Mouse (Mus musculus) embryonic fibroblast, embryonic 13.5 days (primary cell): Measurements from ENCODE around the gene Prtg. TPM values are rescaled to one million over a fixed set of nuclear protein-coding genes. Genes with fewer than 3 reads are reported as not detected.

ENCODE experiments used
- H3K27ac ChIP-seq: 2 replicates; pipeline ENCODE4 v1.5.1; 2012; ENCODE audit warnings: low read length, control low read depth, inconsistent platforms; ENCODE audit not compliant: insufficient read depth
- H3K4me1 ChIP-seq: 2 replicates; pipeline ENCODE4 v1.6.1; 2011; ENCODE audit warnings: low read length; ENCODE audit not compliant: control insufficient read depth, insufficient read depth
- H3K4me3 ChIP-seq: 2 replicates; pipeline ENCODE4 v1.5.1; 2011; ENCODE audit warnings: mild to moderate bottlenecking, control low read depth, low read length; ENCODE audit not compliant: insufficient read depth
- CTCF ChIP-seq: IDR thresholded peaks from 2 replicates; pipeline ENCODE4 v1.5.1; 2011; ENCODE audit warnings: mild to moderate bottlenecking, control low read depth, low read length, moderate library complexity, borderline replicate concordance; ENCODE audit not compliant: insufficient read depth
- POLR2A ChIP-seq: IDR thresholded peaks from 2 replicates; pipeline ENCODE4 v1.6.1; 2011; ENCODE audit warnings: low read depth, mild to moderate bottlenecking, control low read depth, low read length, moderate library complexity
- polyA plus RNA-seq: library from polyadenylated mRNA; stranded (reverse); fragments of >200 nt; gene quantifications from 2 replicates; pipeline ENCODE4 v1.2.4, GENCODE M21; 2011; ENCODE audit warnings: low read depth; ENCODE audit not compliant: missing spikeins, insufficient read length

Prtg gene
- polyA plus RNA-seq, 1 experiment = 0.32 TPM

DNA sequence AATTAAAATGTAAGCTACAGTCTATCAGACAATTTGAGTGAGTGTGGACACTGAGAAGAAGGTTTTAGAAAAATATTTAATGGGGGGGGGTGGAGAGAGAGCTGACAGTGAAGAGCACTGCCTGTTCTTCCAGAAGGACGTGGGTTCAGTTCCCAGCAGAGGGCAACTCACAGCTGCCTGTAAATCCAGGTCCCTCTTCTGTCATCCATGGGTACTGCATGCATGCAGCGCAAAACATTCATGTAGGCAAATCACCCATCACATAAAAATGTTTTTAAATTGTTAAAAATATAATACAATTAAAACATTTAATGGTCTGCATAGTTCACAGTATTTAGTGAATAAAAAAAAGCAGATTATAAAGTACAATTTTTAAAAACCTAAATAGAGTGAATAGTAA, 69.2 kb downstream of the Prtg start:
- TF ChIP-seq CTCF = no peak
- TF ChIP-seq POLR2A = no peak
- H3K4me3 ChIP-seq = no peak overlapping the region
- no peaks in the 10 kb centered on the region for H3K4me1 ChIP-seq
- H3K27ac ChIP-seq = no peak overlapping the region

- Histone ChIP-seq H3K4me3 (no peak overlapping the region), H3K27ac (no peak overlapping the region), H3K4me1 (no peaks in the 10 kb centered on the region)
- no peak for TF ChIP-seq POLR2A
- TF ChIP-seq CTCF = no peak
Measured at GRCm38 (mm10) chr9:72877905-72878304, 71.2 kb downstream of the Prtg start.

GRCm38 (mm10) chr9:72878656-72879055, 72.0 kb downstream of the Prtg start:
- H3K4me3 ChIP-seq = no peak overlapping the region
- no peak overlapping the region for H3K27ac ChIP-seq
- H3K4me1 ChIP-seq = no peaks in the 10 kb centered on the region
- TF ChIP-seq POLR2A (no peak), CTCF (no peak)

DNA sequence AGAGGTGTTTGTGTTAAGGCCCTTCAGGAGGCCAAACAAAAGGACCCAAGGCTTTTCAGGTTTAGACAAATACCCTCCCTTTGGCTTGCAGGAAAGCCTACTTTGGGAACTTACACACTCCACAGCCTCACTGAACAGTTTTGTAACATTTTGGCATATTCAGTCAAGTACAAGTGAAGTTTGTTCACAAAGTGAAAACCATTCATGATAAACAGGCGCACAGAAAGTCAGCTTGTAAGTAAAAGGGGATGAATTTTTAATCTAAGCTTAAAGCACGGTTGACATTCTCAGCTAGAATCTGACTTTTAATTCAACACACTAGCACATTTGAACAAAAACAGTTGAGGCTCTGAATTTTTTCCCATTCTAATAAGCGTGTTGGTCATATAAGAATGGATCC, 72.9 kb downstream of the Prtg start:
- TF ChIP-seq POLR2A (no peak), CTCF (no peak)
- no peak overlapping the region for H3K27ac ChIP-seq
- H3K4me1 ChIP-seq = no peaks in the 10 kb centered on the region
- H3K4me3 ChIP-seq = no peak overlapping the region

DNA sequence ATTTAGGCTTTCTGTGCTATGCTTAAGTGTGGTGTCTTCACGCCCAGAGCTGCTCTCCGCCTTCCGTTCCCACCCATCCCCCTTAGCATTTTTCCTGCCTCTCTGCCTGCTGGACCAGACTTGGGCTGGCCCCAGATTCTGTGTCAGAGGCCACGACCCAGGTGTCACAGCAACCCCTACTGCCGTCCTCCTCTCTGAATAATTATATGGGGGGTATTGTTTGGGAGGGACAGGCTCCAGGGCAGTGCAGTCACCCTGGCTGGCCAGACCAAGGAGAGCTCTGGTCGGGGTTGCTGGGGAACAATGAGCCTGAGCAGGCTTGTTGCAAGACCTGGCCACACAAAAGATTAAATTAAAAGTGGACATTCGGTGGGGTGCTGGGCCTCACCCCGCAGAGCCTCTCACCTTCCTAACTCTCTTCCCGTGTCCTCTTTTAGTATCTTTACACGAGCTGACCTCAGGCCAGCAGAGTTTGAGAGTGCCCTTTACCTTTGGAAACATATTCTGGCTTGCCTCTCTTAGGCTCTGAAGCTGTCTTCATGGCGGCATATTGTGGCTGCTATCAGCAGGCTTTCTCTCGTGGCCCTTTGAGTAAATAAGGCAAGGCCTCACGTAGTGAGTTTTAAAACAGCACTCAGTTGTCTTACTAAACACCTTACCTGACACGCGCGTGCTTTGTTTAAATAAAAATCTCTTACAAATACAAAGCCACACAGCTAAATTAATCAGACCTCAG, 73.7 kb downstream of the Prtg start:
- Histone ChIP-seq H3K4me3 (no peak overlapping the region), H3K27ac (no peak overlapping the region), H3K4me1 (no peaks in the 10 kb centered on the region)
- TF ChIP-seq POLR2A (no peak), CTCF (no peak)

GRCm38 (mm10) chr9:72881026-72881768, 74.5 kb downstream of the Prtg start:
- H3K27ac ChIP-seq = no peak overlapping the region
- no peak overlapping the region for H3K4me3 ChIP-seq
- H3K4me1 ChIP-seq = no peaks in the 10 kb centered on the region
- no peak for TF ChIP-seq CTCF
- no peak for TF ChIP-seq POLR2A

- no peak for TF ChIP-seq POLR2A
- TF ChIP-seq CTCF = peak; percentile 63; the same call in 1 of the 2 replicates
- H3K27ac ChIP-seq = no peak overlapping the region
- no peaks in the 10 kb centered on the region for H3K4me1 ChIP-seq
- H3K4me3 ChIP-seq = no peak overlapping the region
Measured at GRCm38 (mm10) chr9:72883940-72884339, 77.3 kb downstream of the Prtg start.

DNA sequence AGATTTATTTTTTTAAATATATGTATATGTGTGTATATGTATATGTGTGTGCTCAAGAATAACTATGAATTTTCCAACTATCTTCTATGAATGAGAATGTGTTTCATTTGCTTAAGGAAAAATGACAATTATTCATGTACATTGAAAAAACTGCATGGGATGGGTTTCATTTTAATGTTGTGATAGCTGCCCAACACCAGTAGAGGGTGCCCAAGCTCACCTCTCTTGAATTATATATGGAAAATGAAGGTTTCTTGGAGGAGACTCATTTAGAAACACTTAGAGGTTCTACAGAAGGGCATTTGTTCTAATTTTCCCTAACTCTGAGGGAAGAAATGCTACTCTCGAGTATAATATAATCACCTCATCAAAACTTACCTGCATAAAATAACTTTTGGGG, 83.1 kb downstream of the Prtg start:
- no peak overlapping the region for H3K4me3 ChIP-seq
- TF ChIP-seq CTCF (no peak), POLR2A (no peak)
- H3K4me1 ChIP-seq = no peaks in the 10 kb centered on the region
- H3K27ac ChIP-seq = no peak overlapping the region

- Histone ChIP-seq H3K4me1 (no peaks in the 10 kb centered on the region), H3K4me3 (no peak overlapping the region), H3K27ac (no peak overlapping the region)
- no peak for TF ChIP-seq CTCF
- no peak for TF ChIP-seq POLR2A
Measured at GRCm38 (mm10) chr9:72890499-72891085, 83.9 kb downstream of the Prtg start.

GRCm38 (mm10) chr9:72892761-72893160, 86.1 kb downstream of the Prtg start:
- TF ChIP-seq POLR2A (no peak), CTCF (no peak)
- Histone ChIP-seq H3K4me3 (no peak overlapping the region), H3K27ac (no peak overlapping the region), H3K4me1 (no peaks in the 10 kb centered on the region)
